Mouse (Mus musculus): ENCODE measurements around the gene Oser1. TPM values are rescaled to one million over a fixed set of nuclear protein-coding genes. Genes with fewer than 3 reads are reported as not detected.

Oser1 gene
- polyA plus RNA-seq, 1 experiment from 2014 or later = 85.1 TPM

- H3K4me1 ChIP-seq (replicated peaks) = no peaks in the 10 kb centered on the region
- H3K27ac ChIP-seq = no peak overlapping the region
- H3K9me3 ChIP-seq = peaks cover 4% of the 10 kb centered on the region; the same call in 1 of the 2 replicates
- no peak overlapping the region for H3K4me3 ChIP-seq (replicated peaks)
- H3K36me3 ChIP-seq = no peaks in the 10 kb centered on the region
- whole genome bisulfite sequencing = 72% methylated on average over 5 of the region's 5 CpGs
- no peak for ATAC-seq (ENCODE audit: insufficient number of reproducible peaks, insufficient read depth, low FRiP score, low TSS enrichment, low read depth)
- H3K27me3 ChIP-seq = peaks cover 40% of the 10 kb centered on the region
- H3K9ac ChIP-seq (replicated peaks) = no peak overlapping the region
- no peak overlapping the region for H3K4me2 ChIP-seq
Observed at GRCm38 (mm10) chr2:163379366-163379765, 45.1 kb downstream of the Oser1 start.

- H3K4me1 ChIP-seq (replicated peaks) = no peaks in the 10 kb centered on the region
- H3K36me3 ChIP-seq = no peaks in the 10 kb centered on the region
- WGBS = 43% methylated on average over 33 of the region's 33 CpGs
- no peak overlapping the region for H3K9ac ChIP-seq (replicated peaks)
- no peak overlapping the region for H3K27ac ChIP-seq
- H3K9me3 ChIP-seq = peaks cover 4% of the 10 kb centered on the region; the same call in 1 of the 2 replicates
- 0 out of 2 replicates have a peak overlapping the region, but pooled peaks have one; percentile 7 for H3K4me3 ChIP-seq (replicated peaks)
- peaks cover 46% of the 10 kb centered on the region for H3K27me3 ChIP-seq
- no peak overlapping the region for H3K4me2 ChIP-seq
- ATAC-seq (ENCODE audit: insufficient number of reproducible peaks, insufficient read depth, low FRiP score, low TSS enrichment, low read depth) = no peak
Observed at GRCm38 (mm10) chr2:163376082-163376481, 48.4 kb downstream of the Oser1 start.

GRCm38 (mm10) chr2:163375468-163375867 lies 49.0 kb downstream of the Oser1 start:
- Histone ChIP-seq H3K27me3 (peaks cover 46% of the 10 kb centered on the region), H3K36me3 (no peaks in the 10 kb centered on the region), H3K27ac (no peak overlapping the region), H3K9me3 (peaks cover 4% of the 10 kb centered on the region; the same call in 1 of the 2 replicates), H3K4me1 (replicated peaks) (no peaks in the 10 kb centered on the region), H3K4me2 (no peak overlapping the region), H3K4me3 (replicated peaks) (0 out of 2 replicates have a peak overlapping the region, but pooled peaks have one; percentile 7), H3K9ac (replicated peaks) (no peak overlapping the region)
- no peak for ATAC-seq (ENCODE audit: insufficient number of reproducible peaks, insufficient read depth, low FRiP score, low TSS enrichment, low read depth)
- 46% methylated on average over 35 of the region's 35 CpGs for WGBS

GRCm38 (mm10) chr2:163372627-163373026 lies 51.9 kb downstream of the Oser1 start:
- H3K27ac ChIP-seq = no peak overlapping the region
- peaks cover 39% of the 10 kb centered on the region for H3K27me3 ChIP-seq
- no peak overlapping the region for H3K4me2 ChIP-seq
- H3K4me3 ChIP-seq (replicated peaks) = no peak overlapping the region
- ATAC-seq (ENCODE audit: insufficient number of reproducible peaks, insufficient read depth, low FRiP score, low TSS enrichment, low read depth) = no peak
- H3K9me3 ChIP-seq = peaks cover 4% of the 10 kb centered on the region; the same call in 1 of the 2 replicates
- 85% methylated on average over 1 of the region's 1 CpGs for WGBS
- no peak overlapping the region for H3K9ac ChIP-seq (replicated peaks)
- no peaks in the 10 kb centered on the region for H3K4me1 ChIP-seq (replicated peaks)
- H3K36me3 ChIP-seq = no peaks in the 10 kb centered on the region

- 41% methylated on average over 4 of the region's 4 CpGs for WGBS
- Histone ChIP-seq H3K27me3 (peaks cover 14% of the 10 kb centered on the region), H3K4me2 (no peak overlapping the region), H3K4me1 (replicated peaks) (no peaks in the 10 kb centered on the region), H3K9me3 (no peaks in the 10 kb centered on the region), H3K36me3 (no peaks in the 10 kb centered on the region), H3K9ac (replicated peaks) (no peak overlapping the region), H3K27ac (no peak overlapping the region), H3K4me3 (replicated peaks) (no peak overlapping the region)
- ATAC-seq (ENCODE audit: insufficient number of reproducible peaks, insufficient read depth, low FRiP score, low TSS enrichment, low read depth) = no peak
Observed at GRCm38 (mm10) chr2:163370175-163370574, 54.3 kb downstream of the Oser1 start.

GRCm38 (mm10) chr2:163364785-163365541 lies 59.5 kb downstream of the Oser1 start:
- Histone ChIP-seq H3K4me1 (replicated peaks) (no peaks in the 10 kb centered on the region), H3K36me3 (no peaks in the 10 kb centered on the region), H3K9ac (replicated peaks) (no peak overlapping the region), H3K9me3 (no peaks in the 10 kb centered on the region), H3K4me3 (replicated peaks) (no peak overlapping the region), H3K27ac (no peak overlapping the region), H3K27me3 (0 out of 2 replicates have a peak, but pooled peaks cover 2% of the 10 kb centered on the region), H3K4me2 (no peak overlapping the region)
- 75% methylated on average over 18 of the region's 18 CpGs for WGBS
- no peak for ATAC-seq (ENCODE audit: insufficient number of reproducible peaks, insufficient read depth, low FRiP score, low TSS enrichment, low read depth)

GRCm38 (mm10) chr2:163362940-163363921 lies 61.3 kb downstream of the Oser1 start:
- Histone ChIP-seq H3K36me3 (no peaks in the 10 kb centered on the region), H3K4me2 (no peak overlapping the region), H3K9ac (replicated peaks) (no peak overlapping the region), H3K4me3 (replicated peaks) (no peak overlapping the region), H3K4me1 (replicated peaks) (no peaks in the 10 kb centered on the region), H3K9me3 (no peaks in the 10 kb centered on the region), H3K27me3 (0 out of 2 replicates have a peak, but pooled peaks cover 2% of the 10 kb centered on the region), H3K27ac (no peak overlapping the region)
- WGBS = 74% methylated on average over 12 of the region's 12 CpGs
- ATAC-seq (ENCODE audit: insufficient number of reproducible peaks, insufficient read depth, low FRiP score, low TSS enrichment, low read depth) = no peak

- WGBS = 68% methylated on average over 16 of the region's 16 CpGs
- no peak overlapping the region for H3K27ac ChIP-seq
- H3K9ac ChIP-seq (replicated peaks) = no peak overlapping the region; the same call in 1 of the 2 replicates
- no peaks in the 10 kb centered on the region for H3K36me3 ChIP-seq
- H3K27me3 ChIP-seq = 0 out of 2 replicates have a peak, but pooled peaks cover 2% of the 10 kb centered on the region
- no peak overlapping the region for H3K4me2 ChIP-seq
- no peaks in the 10 kb centered on the region for H3K4me1 ChIP-seq (replicated peaks)
- H3K4me3 ChIP-seq (replicated peaks) = no peak overlapping the region
- ATAC-seq (ENCODE audit: insufficient number of reproducible peaks, insufficient read depth, low FRiP score, low TSS enrichment, low read depth) = no peak
- no peaks in the 10 kb centered on the region for H3K9me3 ChIP-seq
Observed at GRCm38 (mm10) chr2:163360858-163361623, 63.5 kb downstream of the Oser1 start.

- ATAC-seq (ENCODE audit: insufficient number of reproducible peaks, insufficient read depth, low FRiP score, low TSS enrichment, low read depth) = no peak
- Histone ChIP-seq H3K9me3 (no peaks in the 10 kb centered on the region), H3K9ac (replicated peaks) (no peak overlapping the region), H3K4me1 (replicated peaks) (peaks cover 1% of the 10 kb centered on the region; the same call in 1 of the 2 replicates), H3K36me3 (no peaks in the 10 kb centered on the region), H3K4me2 (no peak overlapping the region), H3K27ac (no peak overlapping the region), H3K27me3 (0 out of 2 replicates have a peak, but pooled peaks cover 2% of the 10 kb centered on the region), H3K4me3 (replicated peaks) (no peak overlapping the region)
- 53% methylated on average over 2 of the region's 2 CpGs for WGBS
Observed at GRCm38 (mm10) chr2:163359253-163359652, 65.2 kb downstream of the Oser1 start.

GRCm38 (mm10) chr2:163358662-163359061 lies 65.8 kb downstream of the Oser1 start:
- no peak for ATAC-seq (ENCODE audit: insufficient number of reproducible peaks, insufficient read depth, low FRiP score, low TSS enrichment, low read depth)
- Histone ChIP-seq H3K9ac (replicated peaks) (no peak overlapping the region), H3K4me2 (no peak overlapping the region), H3K27me3 (0 out of 2 replicates have a peak, but pooled peaks cover 2% of the 10 kb centered on the region), H3K4me1 (replicated peaks) (peaks cover 7% of the 10 kb centered on the region), H3K36me3 (no peaks in the 10 kb centered on the region), H3K27ac (no peak overlapping the region), H3K9me3 (no peaks in the 10 kb centered on the region), H3K4me3 (replicated peaks) (no peak overlapping the region)
- 80% methylated on average over 5 of the region's 5 CpGs for WGBS

Data from limb, embryonic 12.5 days (tissue).